Mouse (Mus musculus) ES-Bruce4 (cell line): ENCODE measurements around the gene Pik3r1.

Experiments used
- CTCF ChIP-seq: IDR thresholded peaks from one replicate; pipeline ENCODE4 v1.8.1; 2011; ENCODE audit warnings: low read depth, low read length
- POLR2A ChIP-seq: IDR thresholded peaks from one replicate; pipeline ENCODE4 v1.8.1; 2011; ENCODE audit warnings: low read length; ENCODE audit not compliant: insufficient read depth

- TF ChIP-seq POLR2A (no peak), CTCF (no peak)
Measured at GRCm38 (mm10) chr13:101712099-101712498, 55.9 kb downstream of the Pik3r1 start.
